Comparison of ENCODE assay signal across 18 mouse cellular contexts in genomic region chr13:58916348-58916747, GRCm38 (mm10).
DNase-seq lines count a peak whose midpoint lies in the region; ATAC-seq lines count a peak whose summit lies in the region.
"Had no signal": no experiment of that assay in that cellular context is flagged by ENCODE, and none has a peak within 500 bp of the region (broad histone marks: within the 10 kb centered on the region; RNA-seq: fewer than 3 reads in every experiment).

No protein-coding gene starts in this region.

- DNase-seq in cerebellum, postnatal 4 days (ENCODE audit: low spot score in 2 of 2) = no peak
- peak; percentile 67 for DNase-seq in cerebellum, adult 9-10 months
- no peak for DNase-seq in cerebellum, adult 9-11 months
- DNase-seq in left cerebral cortex, postnatal 4 days = no peak
- DNase-seq: adrenal gland, adult 8-10 months; adrenal gland, postnatal 14 days; adrenal gland, postnatal 36 days; B cell, adult 2 months; cerebellum, adult 11-12 months; cerebellum, adult 8-10 months; cerebellum, postnatal 14 days; embryo, embryonic 11 days had no signal

- peak; percentile 46; the same call in 1 of the 2 replicates for ATAC-seq in cerebellum, adult (ENCODE audit: insufficient number of reproducible peaks, low FRiP score, low TSS enrichment)
- ATAC-seq: activated CD4-positive, CD25-positive, alpha-beta regulatory T cell, adult 4 months; CD4-positive, CD25-positive, alpha-beta regulatory T cell, adult 4 months; forebrain, embryonic 14.5 days; forebrain, embryonic 16.5 days; Patski had no signal

- intact Hi-C loops in left cerebral cortex, postnatal 4 days (cut with DNase I) = no loop called here
